Mouse (Mus musculus) heart, postnatal 0 days (tissue): ENCODE data around the gene Dlg4. TPM values are rescaled to one million over a fixed set of nuclear protein-coding genes. Genes with fewer than 3 reads are reported as not detected.

Experiments
- ATAC-seq: fragments of 200-750 bp; cut with Nextera tagmentation; 2 replicates; pipeline ENCODE4 v1.8.0; 2017; ENCODE audit warnings: low read depth, moderate number of reproducible peaks, moderate library complexity; ENCODE audit not compliant: insufficient read depth
- DNase-seq: peaks from one replicate; pipeline ENCODE4 v3.0.0-alpha.2; 2016; ENCODE audit warnings: low spot score
- H3K27ac ChIP-seq: fragments of 300-500 bp; sonication (generic); 2 replicates; pipeline ENCODE4 v1.5.1; 2014; ENCODE audit warnings: low read depth, mild to moderate bottlenecking
- H3K27me3 ChIP-seq: fragments of 300-500 bp; sonication (generic); 2 replicates; pipeline ENCODE4 v1.6.1; 2014; ENCODE audit warnings: low read length, mixed read lengths; ENCODE audit not compliant: control insufficient read depth, insufficient read depth
- H3K36me3 ChIP-seq: fragments of 300-500 bp; sonication (generic); replicated peaks from 2 replicates; pipeline ENCODE4 v1.6.1; 2014; ENCODE audit warnings: low read length, mixed read lengths; ENCODE audit not compliant: control insufficient read depth, insufficient read depth
- H3K4me1 ChIP-seq: fragments of 300-500 bp; sonication (generic); 2 replicates; pipeline ENCODE4 v1.6.1; 2014; ENCODE audit warnings: antibody characterized with exemption; ENCODE audit not compliant: control insufficient read depth, insufficient read depth
- H3K4me2 ChIP-seq: fragments of 300-500 bp; sonication (generic); 2 replicates; pipeline ENCODE4 v1.6.1; 2014; ENCODE audit warnings: low read depth, mild to moderate bottlenecking, low read length, moderate library complexity
- H3K4me3 ChIP-seq: fragments of 300-500 bp; sonication (generic); 2 replicates; pipeline ENCODE4 v1.5.1; 2014; ENCODE audit warnings: low read depth, low read length
- H3K9ac ChIP-seq: fragments of 300-500 bp; sonication (generic); replicated peaks from 2 replicates; pipeline ENCODE4 v1.6.1; 2014; ENCODE audit warnings: low read depth, low read length, mixed read lengths
- H3K9me3 ChIP-seq: fragments of 300-500 bp; sonication (generic); replicated peaks from 2 replicates; pipeline ENCODE4 v1.6.1; 2016; ENCODE audit warnings: low read length; ENCODE audit not compliant: control insufficient read depth
- CTCF ChIP-seq: IDR thresholded peaks from 2 replicates; pipeline ENCODE4 v1.5.1; 2016; ENCODE audit warnings: antibody characterized with exemption, control low read depth, low read depth
- EP300 ChIP-seq: IDR thresholded peaks from 2 replicates; pipeline ENCODE4 v1.6.1; 2016; ENCODE audit warnings: antibody characterized with exemption, low read depth
- WGBS: fragments of 180-500 bp; shearing (Covaris S2); extraction: QIAGEN DNeasy Blood & Tissue Kit; methylation state at CpG from one replicate; pipeline ENCODE4 v1.1.7; 2014; 5-methylcytosine and 5-hydroxymethylcytosine counted together
- polyA plus RNA-seq: library from polyadenylated mRNA; unstranded; fragments of >200 nt; fragmentation: Nextera tagmentation; extraction: Ambion mirVana; gene quantifications from 2 replicates; pipeline ENCODE4 v1.2.1, GENCODE M21; 2015
- total RNA-seq: library from RNA; depleted of rRNA; stranded (reverse); fragments of >200 nt; gene quantifications from 2 replicates; pipeline ENCODE4 v1.2.3, GENCODE M21; 2014; ENCODE audit warnings: low replicate concordance

Gene Dlg4
- total and polyA plus RNA-seq, 2 experiments from 2014 or later, result 2.2 to 10.3 TPM

- Histone ChIP-seq H3K9me3 (no peaks in the 10 kb centered on the region), H3K4me3 (peak overlapping the region; percentile 64), H3K9ac (peak overlapping the region; percentile 85), H3K27ac (no peak overlapping the region; the same call in 1 of the 2 replicates), H3K36me3 (peaks cover 44% of the 10 kb centered on the region), H3K4me2 (peak overlapping the region; percentile 70), H3K4me1 (peaks cover 11% of the 10 kb centered on the region), H3K27me3 (no peaks in the 10 kb centered on the region)
- ATAC-seq, result no peak
- TF ChIP-seq CTCF, result no peak
- no peak for TF ChIP-seq EP300
- DNase-seq, result no peak
- 60% methylated on average over 10 of the region's 10 CpGs for WGBS
These were observed 24.3 kb upstream of the Dlg4 start for GRCm38 (mm10) chr11:69992396-69992795.

GRCm38 (mm10) chr11:69992932-69993331, 23.8 kb upstream of the Dlg4 start:
- ATAC-seq (no peak), DNase-seq (no peak)
- H3K27ac ChIP-seq, result no peak overlapping the region; the same call in 1 of the 2 replicates
- TF ChIP-seq CTCF (no peak), EP300 (no peak)
- peaks cover 41% of the 10 kb centered on the region for H3K36me3 ChIP-seq
- no peaks in the 10 kb centered on the region for H3K9me3 ChIP-seq
- H3K9ac ChIP-seq, result no peak overlapping the region
- H3K4me3 ChIP-seq, result peak overlapping the region; percentile 64; the same call in 1 of the 2 replicates
- peak overlapping the region; percentile 70; the same call in 1 of the 2 replicates for H3K4me2 ChIP-seq
- no peaks in the 10 kb centered on the region for H3K27me3 ChIP-seq
- 85% methylated on average over 3 of the region's 3 CpGs for WGBS
- peaks cover 11% of the 10 kb centered on the region for H3K4me1 ChIP-seq

- H3K4me2 ChIP-seq, result peak overlapping the region; percentile 46
- 84% methylated on average over 11 of the region's 11 CpGs for WGBS
- DNase-seq (no peak), ATAC-seq (no peak)
- H3K27me3 ChIP-seq, result no peaks in the 10 kb centered on the region
- H3K27ac ChIP-seq, result no peak overlapping the region
- H3K4me1 ChIP-seq, result peaks cover 11% of the 10 kb centered on the region
- TF ChIP-seq CTCF (peak; percentile 12; the same call in 1 of the 2 replicates), EP300 (no peak)
- H3K9ac ChIP-seq, result no peak overlapping the region
- peaks cover 41% of the 10 kb centered on the region for H3K36me3 ChIP-seq
- H3K9me3 ChIP-seq, result no peaks in the 10 kb centered on the region
- no peak overlapping the region for H3K4me3 ChIP-seq
These were observed 22.2 kb upstream of the Dlg4 start for GRCm38 (mm10) chr11:69994401-69995090.

- Histone ChIP-seq H3K4me2 (peak within 1 kb of the TSS; percentile 82), H3K4me3 (peak within 1 kb of the TSS; percentile 96), H3K9ac (peak within 1 kb of the TSS; percentile 95), H3K27me3 (no peaks in the 10 kb centered on the region), H3K9me3 (no peaks in the 10 kb centered on the region), H3K4me1 (peaks cover 9% of the 10 kb centered on the region), H3K36me3 (peaks cover 37% of the 10 kb centered on the region), H3K27ac (peak within 1 kb of the TSS; percentile 97)
- TF ChIP-seq EP300 (peak; percentile 91), CTCF (peak; percentile 54)
- ATAC-seq, result peak; percentile 76
- peak; percentile 100 for DNase-seq
- 2% methylated on average over 36 of the region's 36 CpGs for WGBS
These were observed 21.3 kb upstream of the Dlg4 start, which contains the start of gene Phf23 for GRCm38 (mm10) chr11:69995391-69995960. Gene Phf23, plus strand, starts transcription at chr11:69995777.

GRCm38 (mm10) chr11:69996161-69997061, 20.3 kb upstream of the Dlg4 start:
- Histone ChIP-seq H3K27me3 (no peaks in the 10 kb centered on the region), H3K36me3 (peaks cover 37% of the 10 kb centered on the region), H3K4me3 (peak overlapping the region; percentile 96), H3K4me1 (peaks cover 13% of the 10 kb centered on the region), H3K27ac (peak overlapping the region; percentile 97), H3K9ac (peak overlapping the region; percentile 95), H3K4me2 (peak overlapping the region; percentile 82), H3K9me3 (no peaks in the 10 kb centered on the region)
- WGBS, result under 1% methylated on average over 62 of the region's 66 CpGs
- DNase-seq (peak; percentile 27), ATAC-seq (peak; percentile 0)
- no peak for TF ChIP-seq CTCF
- no peak for TF ChIP-seq EP300
